Mouse (Mus musculus): Measurements from ENCODE around the gene Nos3. TPM values are rescaled to one million over a fixed set of nuclear protein-coding genes. Genes with fewer than 3 reads are reported as not detected.

Nos3 gene
- total RNA-seq, 2 experiments from 2014 or later: 8.8 to 10.1 TPM

- intact Hi-C loops (cut with DNase I): no loop called here
These were observed 49.3 kb downstream of the Nos3 start for GRCm38 (mm10) chr5:24413938-24414337.

DNA sequence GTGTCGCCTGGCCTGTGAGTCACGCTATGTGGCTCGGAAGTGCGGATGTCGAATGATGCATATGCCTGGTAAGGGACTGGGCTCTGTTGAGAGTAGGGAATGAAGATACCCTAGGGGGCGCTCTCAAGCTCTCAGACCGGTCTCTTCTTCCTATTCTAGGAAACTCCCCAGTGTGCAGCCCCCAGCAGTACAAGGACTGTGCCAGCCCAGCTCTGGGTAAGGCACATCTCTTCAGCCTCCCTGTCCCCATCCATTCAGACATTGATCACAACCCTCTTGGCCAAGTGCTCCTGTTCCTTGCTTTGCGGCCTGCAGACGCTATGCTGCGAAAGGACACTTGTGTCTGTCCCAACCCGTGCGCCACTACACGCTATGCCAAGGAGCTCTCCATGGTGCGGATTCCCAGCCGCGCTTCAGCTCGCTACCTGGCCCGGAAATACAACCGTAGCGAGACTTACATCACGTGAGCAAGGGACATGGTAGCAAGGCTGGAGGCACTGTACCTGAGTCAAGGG is 51.7 kb downstream of the Nos3 start:
- intact Hi-C loops (cut with DNase I): no loop called here
- peak; percentile 50 to 74 for DNase-seq (ENCODE audit: extremely low spot score in 1 of 2, low spot score in 2 of 2)

More at GRCm38 (mm10) chr5:24413938-24414337, 49.3 kb downstream of the Nos3 start:
- DNase-seq (ENCODE audit: extremely low spot score in 1 of 2, low spot score in 2 of 2): no peak

DNA sequence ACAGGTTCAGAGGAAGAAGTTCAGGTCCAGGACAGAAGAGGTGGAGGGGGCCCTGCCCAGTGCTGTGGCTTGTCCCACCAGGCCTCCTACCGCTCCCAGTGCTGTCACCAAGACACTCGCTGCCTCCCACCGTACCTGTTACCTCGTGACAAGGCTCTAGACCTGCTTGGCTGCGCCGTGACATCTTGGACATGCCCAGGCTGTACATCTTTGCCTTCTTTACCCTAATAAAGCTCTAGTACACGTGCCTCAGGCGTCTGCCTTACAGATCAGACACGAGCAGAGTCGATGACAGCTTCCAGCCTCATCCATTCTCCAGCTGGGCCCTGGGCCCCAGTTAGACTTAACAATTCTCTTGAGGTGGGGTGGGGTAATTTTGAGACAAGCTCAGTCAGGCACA is 53.0 kb downstream of the Nos3 start:
- no peak for DNase-seq (ENCODE audit: extremely low spot score in 1 of 2, low spot score in 2 of 2)
- intact Hi-C loops (cut with DNase I): no loop called here

- no peak for DNase-seq (ENCODE audit: extremely low spot score in 1 of 2, low spot score in 2 of 2)
- intact Hi-C loops (cut with DNase I): loop anchor here (5.0 kb wide), 1 partner anchor 57 kb away; no protein-coding TSS in a partner anchor
These were observed 55.8 kb downstream of the Nos3 start for GRCm38 (mm10) chr5:24420381-24420780.

GRCm38 (mm10) chr5:24423129-24424003 is 58.8 kb downstream of the Nos3 start, which contains the start of the genes Cdk5 and Slc4a2:
TSS of gene Cdk5 (minus strand) at chr5:24423530.
TSS of gene Slc4a2 (plus strand) at chr5:24423837.
- intact Hi-C loops (cut with DNase I): loop anchor here (2.0 to 5.0 kb wide), 2 partner anchors 21 to 54 kb away; partner anchors contain the start of gene Fastk

DNA sequence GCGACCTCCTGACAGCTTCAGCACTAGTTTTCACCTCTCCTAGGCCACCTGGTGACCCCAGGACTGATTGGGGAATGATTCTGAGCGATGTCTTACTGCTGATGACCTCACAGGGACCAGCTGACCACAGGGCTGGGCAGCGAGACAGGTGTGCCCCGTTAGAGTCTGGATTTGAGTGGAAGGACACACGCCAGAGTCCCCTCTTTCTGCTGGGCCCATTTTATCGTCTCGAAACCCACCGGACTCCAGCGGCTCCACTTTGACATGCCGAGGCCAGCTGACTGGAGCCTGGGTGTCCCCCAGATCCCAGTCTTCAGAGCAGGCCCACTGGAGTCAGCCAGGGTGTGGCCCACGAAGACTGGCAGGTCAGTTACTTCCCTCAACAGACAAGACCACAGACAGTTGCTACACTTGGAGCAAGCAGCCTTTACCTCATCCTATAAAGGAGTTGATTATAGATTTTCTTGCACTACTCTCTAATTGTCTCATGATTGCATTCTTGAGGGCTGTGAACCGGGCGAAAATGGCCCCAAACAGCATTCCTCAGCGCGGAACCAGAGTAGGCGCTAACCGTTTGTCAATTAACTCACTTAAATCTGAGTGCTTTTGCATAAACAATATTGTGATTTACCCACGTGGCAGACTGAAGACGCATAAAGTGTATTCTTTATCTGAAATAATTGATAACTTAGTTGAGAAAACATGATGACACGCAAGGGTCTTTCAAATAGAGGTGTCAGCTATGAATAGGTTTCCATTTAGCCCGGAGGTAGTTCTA is 59.6 kb downstream of the Nos3 start:
- intact Hi-C loops (cut with DNase I): loop anchor here (2.0 to 5.0 kb wide), 2 partner anchors 21 to 53 kb away; partner anchors contain the start of gene Fastk
- no peak for DNase-seq (ENCODE audit: extremely low spot score in 1 of 2, low spot score in 2 of 2)

More at GRCm38 (mm10) chr5:24423129-24424003, 58.8 kb downstream of the Nos3 start, which contains the start of the genes Cdk5 and Slc4a2:
- DNase-seq (ENCODE audit: extremely low spot score in 1 of 2, low spot score in 2 of 2): peak; percentile 99

DNA sequence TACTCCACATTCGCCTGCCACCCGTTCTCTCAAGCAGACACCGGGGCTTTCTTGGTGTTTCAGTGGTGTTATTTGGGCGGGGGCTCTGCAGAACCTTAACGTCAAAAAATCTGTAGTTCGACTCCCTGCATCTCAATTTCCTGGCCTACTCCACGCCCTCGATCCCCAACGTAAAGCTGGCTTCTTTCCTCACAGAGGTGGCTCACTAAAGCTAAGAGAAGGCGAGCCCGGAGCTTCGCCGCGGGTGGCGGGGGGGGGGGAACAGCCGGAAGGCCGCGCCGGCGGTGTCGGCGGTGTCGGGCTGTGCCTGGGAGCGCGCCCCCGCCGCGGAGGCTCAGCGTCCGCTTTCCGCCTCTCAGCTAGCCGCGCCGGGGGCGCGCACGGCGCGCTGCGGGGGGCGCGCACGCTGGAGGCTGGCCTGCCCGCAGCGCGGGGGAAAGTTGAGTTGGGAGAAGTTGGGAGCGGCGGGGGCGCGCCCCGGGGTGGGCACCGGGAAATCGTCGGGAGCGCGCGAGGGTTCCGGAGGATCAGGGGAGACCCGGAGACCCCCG is 60.3 kb downstream of the Nos3 start:
- intact Hi-C loops (cut with DNase I): loop anchor here (2.0 to 5.0 kb wide), 2 partner anchors 20 to 52 kb away; partner anchors contain the start of gene Fastk
- DNase-seq (ENCODE audit: extremely low spot score in 1 of 2, low spot score in 2 of 2): peak; percentile 44 to 92

DNA sequence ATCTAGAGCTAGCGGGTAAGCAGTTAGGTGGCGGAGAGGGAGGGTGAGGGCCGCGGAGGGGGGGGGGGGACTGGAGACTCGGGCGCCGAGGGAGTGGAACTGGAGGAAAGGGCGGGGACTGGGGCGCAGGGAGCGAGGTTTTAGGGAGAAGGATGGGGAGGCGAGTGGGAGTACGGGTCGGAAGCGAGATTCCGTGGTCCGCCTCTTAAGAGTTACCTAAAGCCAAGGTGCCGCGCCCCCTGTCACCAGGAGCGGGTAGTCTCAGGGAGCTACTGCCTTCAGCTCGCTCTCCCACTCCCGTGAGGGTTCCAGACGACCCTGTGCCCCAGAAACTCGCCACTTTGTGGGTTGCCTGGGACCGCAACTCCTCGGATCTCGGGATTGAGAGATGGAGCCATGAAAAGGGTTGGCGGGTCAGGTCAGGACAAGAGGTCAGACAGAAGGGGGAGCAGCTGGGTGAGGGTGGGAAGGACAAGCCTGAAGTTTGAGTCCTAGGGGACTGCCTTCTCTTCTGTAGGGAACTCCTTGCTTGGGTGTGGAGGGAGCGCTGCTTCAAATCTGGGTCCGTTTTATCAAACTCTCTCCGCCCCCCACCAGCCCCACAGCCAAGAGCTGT is 60.9 kb downstream of the Nos3 start:
- peak in 1 of 2 experiments; percentile 46 for DNase-seq (ENCODE audit: extremely low spot score in 1 of 2, low spot score in 2 of 2)
- intact Hi-C loops (cut with DNase I): loop anchor here (2.0 kb wide), 1 partner anchor 19 kb away; the partner anchor contains the start of gene Fastk

DNA sequence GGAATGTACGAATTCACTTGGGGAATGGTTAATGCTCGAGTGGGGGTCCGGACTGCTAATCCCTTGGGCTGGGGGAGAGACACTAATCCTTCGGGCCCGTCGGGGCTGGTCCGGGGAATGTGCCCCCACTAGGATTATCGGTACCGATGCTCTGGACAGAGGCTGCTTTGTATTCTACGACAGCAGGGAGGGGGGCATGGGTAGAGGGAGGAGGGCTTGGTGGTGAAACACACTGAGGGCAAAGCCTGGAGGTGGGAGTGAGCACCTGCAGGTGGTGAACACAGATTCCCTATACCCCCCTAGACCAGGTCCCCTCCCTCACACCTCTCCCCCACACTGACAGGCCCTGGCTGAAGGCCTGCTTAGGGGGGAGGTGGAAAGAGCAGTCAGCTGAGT is 61.4 kb downstream of the Nos3 start:
- DNase-seq (ENCODE audit: extremely low spot score in 1 of 2, low spot score in 2 of 2): peak in 1 of 2 experiments; percentile 31
- intact Hi-C loops (cut with DNase I): no loop called here

GRCm38 (mm10) chr5:24426556-24427284 is 62.1 kb downstream of the Nos3 start:
- intact Hi-C loops (cut with DNase I): no loop called here
- peak in 1 of 2 experiments; percentile 45 for DNase-seq (ENCODE audit: extremely low spot score in 1 of 2, low spot score in 2 of 2)

DNA sequence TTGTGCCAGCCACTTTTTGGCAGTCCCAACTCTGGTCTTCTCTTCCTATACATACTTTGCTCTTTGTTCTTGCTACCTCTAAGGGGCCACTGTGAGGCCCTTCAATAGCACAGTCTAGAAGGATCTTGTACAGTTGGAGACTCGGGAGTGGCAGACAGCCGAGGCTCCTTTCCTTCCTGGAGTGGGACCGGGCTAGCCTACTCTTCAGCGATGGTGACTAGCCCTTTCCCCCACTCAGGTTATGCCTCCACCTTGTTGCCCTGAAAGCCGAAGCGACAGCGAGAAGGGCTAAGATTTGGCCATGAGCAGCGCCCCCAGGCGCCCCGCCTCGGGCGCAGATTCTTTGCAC is 62.6 kb downstream of the Nos3 start:
- DNase-seq (ENCODE audit: extremely low spot score in 1 of 2, low spot score in 2 of 2): no peak
- intact Hi-C loops (cut with DNase I): no loop called here

- peak in 1 of 2 experiments; percentile 37 for DNase-seq (ENCODE audit: extremely low spot score in 1 of 2, low spot score in 2 of 2)
- intact Hi-C loops (cut with DNase I): no loop called here
These were observed 63.4 kb downstream of the Nos3 start for GRCm38 (mm10) chr5:24427981-24428402.

GRCm38 (mm10) chr5:24428596-24428995 is 64.0 kb downstream of the Nos3 start:
- intact Hi-C loops (cut with DNase I): no loop called here
- DNase-seq (ENCODE audit: extremely low spot score in 1 of 2, low spot score in 2 of 2): no peak

- DNase-seq (ENCODE audit: extremely low spot score in 1 of 2, low spot score in 2 of 2): no peak
- intact Hi-C loops (cut with DNase I): no loop called here
These were observed 69.4 kb downstream of the Nos3 start for GRCm38 (mm10) chr5:24433993-24434392.

Data from left cerebral cortex, postnatal 10 days (tissue).